Mouse (Mus musculus): ENCODE data around the gene Grin2a. TPM values are rescaled to one million over a fixed set of nuclear protein-coding genes. Genes with fewer than 3 reads are reported as not detected.

The Grin2a gene
- polyA plus RNA-seq, 1 experiment = 0.04 TPM

GRCm38 (mm10) chr16:10005606-10006005 is 10.2 kb upstream of the Grin2a start:
- Histone ChIP-seq H3K27me3 (ENCODE audit: control insufficient read depth, insufficient read depth, low read length) (no peaks in the 10 kb centered on the region), H3K27ac (ENCODE audit: insufficient read depth, low read length) (no peak overlapping the region), H3K36me3 (ENCODE audit: control insufficient read depth, insufficient read depth, low read length) (no peaks in the 10 kb centered on the region), H3K4me3 (ENCODE audit: extremely low read depth, insufficient read depth, insufficient read length) (no peak overlapping the region), H3K4me1 (ENCODE audit: control insufficient read depth, insufficient read depth, insufficient read length) (no peaks in the 10 kb centered on the region)
- no peak for DNase-seq (ENCODE audit: low read depth in 1 of 2, low spot score in 2 of 2)
- no peak for TF ChIP-seq POLR2A (IDR thresholded peaks at IDR 0.05; ENCODE audit: low read depth, low read length)
- TF ChIP-seq CTCF (IDR thresholded peaks at IDR 0.05; ENCODE audit: extremely low read depth, insufficient read depth, insufficient read length, insufficient replicate concordance) = no peak
- 78% methylated on average over 5 of the region's 5 CpGs for WGBS

- Histone ChIP-seq H3K27me3 (ENCODE audit: control insufficient read depth, insufficient read depth, low read length) (no peaks in the 10 kb centered on the region), H3K4me1 (ENCODE audit: control insufficient read depth, insufficient read depth, insufficient read length) (no peaks in the 10 kb centered on the region), H3K27ac (ENCODE audit: insufficient read depth, low read length) (no peak overlapping the region), H3K4me3 (ENCODE audit: extremely low read depth, insufficient read depth, insufficient read length) (no peak overlapping the region), H3K36me3 (ENCODE audit: control insufficient read depth, insufficient read depth, low read length) (no peaks in the 10 kb centered on the region)
- WGBS = 82% methylated on average over 4 of the region's 4 CpGs
- TF ChIP-seq CTCF (IDR thresholded peaks at IDR 0.05; ENCODE audit: extremely low read depth, insufficient read depth, insufficient read length, insufficient replicate concordance) (no peak), POLR2A (IDR thresholded peaks at IDR 0.05; ENCODE audit: low read depth, low read length) (no peak)
- no peak for DNase-seq (ENCODE audit: low read depth in 1 of 2, low spot score in 2 of 2)
These were observed 8.7 kb upstream of the Grin2a start for GRCm38 (mm10) chr16:10004096-10004495.

GRCm38 (mm10) chr16:10003001-10003400 is 7.6 kb upstream of the Grin2a start:
- H3K36me3 ChIP-seq (ENCODE audit: control insufficient read depth, insufficient read depth, low read length) = no peaks in the 10 kb centered on the region
- no peak for TF ChIP-seq CTCF (IDR thresholded peaks at IDR 0.05; ENCODE audit: extremely low read depth, insufficient read depth, insufficient read length, insufficient replicate concordance)
- no peak for TF ChIP-seq POLR2A (IDR thresholded peaks at IDR 0.05; ENCODE audit: low read depth, low read length)
- no peak overlapping the region for H3K4me3 ChIP-seq (ENCODE audit: extremely low read depth, insufficient read depth, insufficient read length)
- H3K27ac ChIP-seq (ENCODE audit: insufficient read depth, low read length) = no peak overlapping the region
- no peaks in the 10 kb centered on the region for H3K27me3 ChIP-seq (ENCODE audit: control insufficient read depth, insufficient read depth, low read length)
- no peaks in the 10 kb centered on the region for H3K4me1 ChIP-seq (ENCODE audit: control insufficient read depth, insufficient read depth, insufficient read length)
- DNase-seq (ENCODE audit: low read depth in 1 of 2, low spot score in 2 of 2) = no peak
- 67% methylated on average over 1 of the region's 1 CpGs for WGBS

- H3K36me3 ChIP-seq (ENCODE audit: control insufficient read depth, insufficient read depth, low read length) = no peaks in the 10 kb centered on the region
- H3K4me3 ChIP-seq (ENCODE audit: extremely low read depth, insufficient read depth, insufficient read length) = no peak overlapping the region
- H3K27me3 ChIP-seq (ENCODE audit: control insufficient read depth, insufficient read depth, low read length) = no peaks in the 10 kb centered on the region
- no peak for DNase-seq (ENCODE audit: low read depth in 1 of 2, low spot score in 2 of 2)
- no peaks in the 10 kb centered on the region for H3K4me1 ChIP-seq (ENCODE audit: control insufficient read depth, insufficient read depth, insufficient read length)
- 46% methylated on average over 1 of the region's 1 CpGs for WGBS
- TF ChIP-seq CTCF (IDR thresholded peaks at IDR 0.05; ENCODE audit: extremely low read depth, insufficient read depth, insufficient read length, insufficient replicate concordance) (no peak), POLR2A (IDR thresholded peaks at IDR 0.05; ENCODE audit: low read depth, low read length) (no peak)
- H3K27ac ChIP-seq (ENCODE audit: insufficient read depth, low read length) = no peak overlapping the region
These were observed 6.2 kb upstream of the Grin2a start for GRCm38 (mm10) chr16:10001601-10002000.

- no peaks in the 10 kb centered on the region for H3K4me1 ChIP-seq (ENCODE audit: control insufficient read depth, insufficient read depth, insufficient read length)
- no peak for DNase-seq (ENCODE audit: low read depth in 1 of 2, low spot score in 2 of 2)
- H3K4me3 ChIP-seq (ENCODE audit: extremely low read depth, insufficient read depth, insufficient read length) = no peak overlapping the region
- WGBS = 77% methylated on average over 5 of the region's 5 CpGs
- no peaks in the 10 kb centered on the region for H3K36me3 ChIP-seq (ENCODE audit: control insufficient read depth, insufficient read depth, low read length)
- no peak overlapping the region for H3K27ac ChIP-seq (ENCODE audit: insufficient read depth, low read length)
- no peaks in the 10 kb centered on the region for H3K27me3 ChIP-seq (ENCODE audit: control insufficient read depth, insufficient read depth, low read length)
- TF ChIP-seq POLR2A (IDR thresholded peaks at IDR 0.05; ENCODE audit: low read depth, low read length) = no peak
- TF ChIP-seq CTCF (IDR thresholded peaks at IDR 0.05; ENCODE audit: extremely low read depth, insufficient read depth, insufficient read length, insufficient replicate concordance) = no peak
These were observed 4.6 kb upstream of the Grin2a start for GRCm38 (mm10) chr16:9999926-10000325.

- Histone ChIP-seq H3K4me1 (ENCODE audit: control insufficient read depth, insufficient read depth, insufficient read length) (no peaks in the 10 kb centered on the region), H3K4me3 (ENCODE audit: extremely low read depth, insufficient read depth, insufficient read length) (no peak overlapping the region), H3K27ac (ENCODE audit: insufficient read depth, low read length) (no peak overlapping the region), H3K27me3 (ENCODE audit: control insufficient read depth, insufficient read depth, low read length) (no peaks in the 10 kb centered on the region), H3K36me3 (ENCODE audit: control insufficient read depth, insufficient read depth, low read length) (no peaks in the 10 kb centered on the region)
- TF ChIP-seq POLR2A (IDR thresholded peaks at IDR 0.05; ENCODE audit: low read depth, low read length) = no peak
- TF ChIP-seq CTCF (IDR thresholded peaks at IDR 0.05; ENCODE audit: extremely low read depth, insufficient read depth, insufficient read length, insufficient replicate concordance) = no peak
- no peak for DNase-seq (ENCODE audit: low read depth in 1 of 2, low spot score in 2 of 2)
These were observed 2.6 kb upstream of the Grin2a start for GRCm38 (mm10) chr16:9997931-9998330.

GRCm38 (mm10) chr16:9995814-9996210 is 452 bp upstream of the Grin2a start:
- TF ChIP-seq POLR2A (IDR thresholded peaks at IDR 0.05; ENCODE audit: low read depth, low read length) (no peak), CTCF (IDR thresholded peaks at IDR 0.05; ENCODE audit: extremely low read depth, insufficient read depth, insufficient read length, insufficient replicate concordance) (no peak)
- Histone ChIP-seq H3K27me3 (ENCODE audit: control insufficient read depth, insufficient read depth, low read length) (no peaks in the 10 kb centered on the region), H3K4me3 (ENCODE audit: extremely low read depth, insufficient read depth, insufficient read length) (no peak overlapping the region), H3K4me1 (ENCODE audit: control insufficient read depth, insufficient read depth, insufficient read length) (no peaks in the 10 kb centered on the region), H3K27ac (ENCODE audit: insufficient read depth, low read length) (no peak overlapping the region), H3K36me3 (ENCODE audit: control insufficient read depth, insufficient read depth, low read length) (no peaks in the 10 kb centered on the region)
- WGBS = 37% methylated on average over 13 of the region's 13 CpGs
- no peak for DNase-seq (ENCODE audit: low read depth in 1 of 2, low spot score in 2 of 2)
